Mouse (Mus musculus): ENCODE measurements around the gene Cryzl2. TPM values are rescaled to one million over a fixed set of nuclear protein-coding genes. Genes with fewer than 3 reads are reported as not detected.

Gene Cryzl2
- polyA plus RNA-seq, 1 experiment from 2014 or later, result 27.0 TPM

- H3K9ac ChIP-seq, result no peak overlapping the region
- H3K4me3 ChIP-seq, result no peak overlapping the region
- no peak overlapping the region for H3K4me2 ChIP-seq
- no peak for ATAC-seq (ENCODE audit: extremely low read depth, insufficient number of reproducible peaks, low FRiP score, low TSS enrichment)
- H3K36me3 ChIP-seq, result peaks cover 29% of the 10 kb centered on the region
- H3K9me3 ChIP-seq, result no peaks in the 10 kb centered on the region
- peaks cover 9% of the 10 kb centered on the region for H3K4me1 ChIP-seq
- no peak overlapping the region for H3K27ac ChIP-seq (replicated peaks)
- no peaks in the 10 kb centered on the region for H3K27me3 ChIP-seq (replicated peaks)
- WGBS, result 44% methylated on average over 2 of the region's 2 CpGs
These were observed 17.9 kb downstream of the Cryzl2 start for GRCm38 (mm10) chr1:157476231-157476630.

GRCm38 (mm10) chr1:157480090-157480489 is 21.7 kb downstream of the Cryzl2 start:
- Histone ChIP-seq H3K4me3 (no peak overlapping the region), H3K4me1 (peaks cover 9% of the 10 kb centered on the region), H3K27me3 (replicated peaks) (no peaks in the 10 kb centered on the region), H3K9me3 (no peaks in the 10 kb centered on the region), H3K9ac (no peak overlapping the region), H3K4me2 (no peak overlapping the region), H3K27ac (replicated peaks) (no peak overlapping the region), H3K36me3 (peaks cover 14% of the 10 kb centered on the region)
- WGBS, result 10% methylated on average over 9 of the region's 9 CpGs
- no peak for ATAC-seq (ENCODE audit: extremely low read depth, insufficient number of reproducible peaks, low FRiP score, low TSS enrichment)

- ATAC-seq (ENCODE audit: extremely low read depth, insufficient number of reproducible peaks, low FRiP score, low TSS enrichment), result no peak
These were observed 22.5 kb downstream of the Cryzl2 start for GRCm38 (mm10) chr1:157480901-157481300.

DNA sequence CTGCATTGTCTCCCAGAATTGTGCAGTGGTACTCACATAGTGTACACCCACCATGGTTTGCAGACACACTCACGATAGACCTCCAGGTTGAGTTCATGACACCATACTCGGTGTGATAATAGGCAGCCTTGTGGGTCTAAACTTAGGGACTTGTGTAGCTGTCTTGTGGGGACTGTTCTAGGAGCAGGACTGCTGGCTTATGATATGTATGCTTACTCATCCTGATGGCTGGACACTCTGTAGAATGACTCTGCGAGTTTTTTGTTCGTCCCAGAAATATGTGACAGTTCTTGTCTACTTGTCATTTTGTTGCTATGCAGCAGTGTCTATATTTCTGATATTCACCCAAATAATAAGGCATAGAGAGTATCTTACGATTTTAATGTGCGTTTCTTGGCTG is 23.3 kb downstream of the Cryzl2 start:
- Histone ChIP-seq H3K9ac (no peak overlapping the region), H3K4me2 (no peak overlapping the region), H3K36me3 (peaks cover 14% of the 10 kb centered on the region), H3K4me1 (peaks cover 9% of the 10 kb centered on the region), H3K9me3 (no peaks in the 10 kb centered on the region), H3K27me3 (replicated peaks) (no peaks in the 10 kb centered on the region), H3K27ac (replicated peaks) (no peak overlapping the region), H3K4me3 (no peak overlapping the region)
- WGBS, result 80% methylated on average over 6 of the region's 6 CpGs
- no peak; the same call in 1 of the 2 replicates for ATAC-seq (ENCODE audit: extremely low read depth, insufficient number of reproducible peaks, low FRiP score, low TSS enrichment)

More at GRCm38 (mm10) chr1:157480901-157481300, 22.5 kb downstream of the Cryzl2 start:
- 60% methylated on average over 3 of the region's 3 CpGs for WGBS
- Histone ChIP-seq H3K4me1 (peaks cover 9% of the 10 kb centered on the region), H3K36me3 (peaks cover 14% of the 10 kb centered on the region), H3K4me3 (no peak overlapping the region), H3K9me3 (no peaks in the 10 kb centered on the region), H3K27me3 (replicated peaks) (no peaks in the 10 kb centered on the region), H3K27ac (replicated peaks) (no peak overlapping the region), H3K4me2 (no peak overlapping the region), H3K9ac (0 out of 2 replicates have a peak overlapping the region, but pooled peaks have one; percentile 33)

- H3K27me3 ChIP-seq (replicated peaks), result no peaks in the 10 kb centered on the region
- no peak overlapping the region for H3K9ac ChIP-seq
- H3K4me3 ChIP-seq, result no peak overlapping the region
- H3K9me3 ChIP-seq, result no peaks in the 10 kb centered on the region
- H3K27ac ChIP-seq (replicated peaks), result no peak overlapping the region
- H3K4me2 ChIP-seq, result no peak overlapping the region
- ATAC-seq (ENCODE audit: extremely low read depth, insufficient number of reproducible peaks, low FRiP score, low TSS enrichment), result no peak
- 92% methylated on average over 4 of the region's 4 CpGs for WGBS
- peaks cover 9% of the 10 kb centered on the region for H3K4me1 ChIP-seq
- peaks cover 8% of the 10 kb centered on the region; the same call in 1 of the 2 replicates for H3K36me3 ChIP-seq
These were observed 25.8 kb downstream of the Cryzl2 start for GRCm38 (mm10) chr1:157484161-157484560.

DNA sequence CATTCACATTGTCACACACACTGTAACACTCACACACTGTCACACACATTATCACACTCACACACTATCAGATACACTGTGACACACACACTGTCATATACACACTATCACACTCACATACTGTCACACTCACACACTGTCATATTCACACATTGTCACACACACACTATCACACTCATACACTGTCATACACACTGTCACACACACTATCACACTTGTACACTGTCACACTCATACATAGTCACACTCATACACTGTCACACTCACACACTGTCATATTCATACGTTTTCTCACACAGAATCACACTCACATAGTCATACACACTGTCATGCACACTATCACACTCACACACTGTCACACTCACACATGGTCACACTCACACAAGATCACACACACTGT is 42.3 kb downstream of the Cryzl2 start:
- Histone ChIP-seq H3K36me3 (no peaks in the 10 kb centered on the region), H3K4me1 (no peaks in the 10 kb centered on the region), H3K27ac (replicated peaks) (no peak overlapping the region), H3K4me3 (no peak overlapping the region), H3K4me2 (no peak overlapping the region), H3K9ac (no peak overlapping the region), H3K9me3 (peaks cover 7% of the 10 kb centered on the region; the same call in 1 of the 2 replicates), H3K27me3 (replicated peaks) (no peaks in the 10 kb centered on the region)
- 79% methylated on average over 1 of the region's 1 CpGs for WGBS
- no peak for ATAC-seq (ENCODE audit: extremely low read depth, insufficient number of reproducible peaks, low FRiP score, low TSS enrichment)

DNA sequence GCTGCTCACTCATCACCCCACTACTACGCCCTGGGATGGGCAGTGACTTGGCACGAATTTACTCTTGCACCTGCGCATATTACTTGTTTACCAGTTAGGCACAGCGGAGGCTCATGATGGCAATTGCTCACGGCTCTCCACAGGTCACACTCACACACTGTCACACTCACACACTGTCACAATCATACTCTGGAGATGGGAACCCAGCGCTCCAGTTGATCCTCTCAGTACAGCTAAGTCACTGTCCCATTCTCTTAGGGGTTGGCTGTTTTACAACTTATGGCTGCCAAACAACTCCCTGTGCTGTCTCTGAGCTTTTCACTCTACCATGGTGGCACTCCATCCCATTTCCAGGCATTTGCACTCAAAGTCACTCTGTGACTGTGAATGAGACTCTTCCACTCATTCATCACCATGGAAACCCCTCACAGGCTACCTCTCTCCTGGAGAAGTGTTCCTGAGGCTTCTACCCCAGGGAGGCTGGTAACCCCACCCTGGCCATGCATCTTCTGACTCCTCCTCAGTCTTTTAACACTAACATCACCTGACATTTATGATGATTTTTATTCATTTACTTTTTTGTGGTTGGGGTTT is 43.1 kb downstream of the Cryzl2 start:
- no peaks in the 10 kb centered on the region for H3K4me1 ChIP-seq
- H3K4me3 ChIP-seq, result no peak overlapping the region
- no peak overlapping the region for H3K27ac ChIP-seq (replicated peaks)
- H3K4me2 ChIP-seq, result no peak overlapping the region
- WGBS, result 95% methylated on average over 6 of the region's 6 CpGs
- H3K36me3 ChIP-seq, result no peaks in the 10 kb centered on the region
- H3K9me3 ChIP-seq, result peaks cover 7% of the 10 kb centered on the region; the same call in 1 of the 2 replicates
- H3K27me3 ChIP-seq (replicated peaks), result no peaks in the 10 kb centered on the region
- no peak for ATAC-seq (ENCODE audit: extremely low read depth, insufficient number of reproducible peaks, low FRiP score, low TSS enrichment)
- H3K9ac ChIP-seq, result no peak overlapping the region

DNA sequence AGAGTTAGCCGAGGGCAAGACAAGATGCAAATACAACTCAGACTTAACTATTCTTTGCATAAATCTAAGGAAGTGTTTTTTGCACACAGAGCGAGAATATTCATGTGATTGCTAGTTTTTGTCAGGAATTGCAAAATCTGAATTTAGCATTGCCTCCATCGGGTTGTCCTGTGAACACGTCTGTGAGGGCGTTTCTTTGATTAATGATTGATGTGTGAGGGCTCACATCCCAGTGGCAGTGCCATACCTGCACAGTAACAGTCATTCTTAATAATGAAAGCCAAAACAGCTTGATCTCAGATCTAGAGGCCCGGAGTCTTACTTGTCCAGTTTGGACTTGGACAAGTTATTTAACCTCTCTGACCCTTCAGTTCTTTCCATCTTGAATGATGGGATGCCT is 44.7 kb downstream of the Cryzl2 start:
- WGBS, result 76% methylated on average over 6 of the region's 6 CpGs
- Histone ChIP-seq H3K9me3 (peaks cover 7% of the 10 kb centered on the region; the same call in 1 of the 2 replicates), H3K4me2 (no peak overlapping the region), H3K9ac (no peak overlapping the region), H3K27ac (replicated peaks) (no peak overlapping the region), H3K36me3 (no peaks in the 10 kb centered on the region), H3K4me3 (no peak overlapping the region), H3K27me3 (replicated peaks) (no peaks in the 10 kb centered on the region), H3K4me1 (no peaks in the 10 kb centered on the region)
- no peak for ATAC-seq (ENCODE audit: extremely low read depth, insufficient number of reproducible peaks, low FRiP score, low TSS enrichment)

GRCm38 (mm10) chr1:157506522-157506921 is 48.1 kb downstream of the Cryzl2 start, which contains the start of gene Sec16b:
Gene Sec16b, plus strand, starts transcription at chr1:157506728.
- Histone ChIP-seq H3K9me3 (no peaks in the 10 kb centered on the region), H3K9ac (no peak within 1 kb of the TSS), H3K36me3 (no peaks in the 10 kb centered on the region), H3K27me3 (replicated peaks) (no peaks in the 10 kb centered on the region), H3K4me3 (no peak within 1 kb of the TSS), H3K27ac (replicated peaks) (no peak within 1 kb of the TSS), H3K4me2 (peak within 1 kb of the TSS; percentile 41), H3K4me1 (peaks cover 7% of the 10 kb centered on the region)
- ATAC-seq (ENCODE audit: extremely low read depth, insufficient number of reproducible peaks, low FRiP score, low TSS enrichment), result no peak
- WGBS, result 24% methylated on average over 5 of the region's 5 CpGs

GRCm38 (mm10) chr1:157506995-157507595 is 48.7 kb downstream of the Cryzl2 start:
- Histone ChIP-seq H3K36me3 (no peaks in the 10 kb centered on the region), H3K27me3 (replicated peaks) (no peaks in the 10 kb centered on the region), H3K4me1 (peaks cover 7% of the 10 kb centered on the region), H3K9ac (no peak overlapping the region), H3K4me2 (peak overlapping the region; percentile 41), H3K4me3 (no peak overlapping the region), H3K9me3 (no peaks in the 10 kb centered on the region), H3K27ac (replicated peaks) (no peak overlapping the region)
- 58% methylated on average over 4 of the region's 4 CpGs for WGBS
- no peak for ATAC-seq (ENCODE audit: extremely low read depth, insufficient number of reproducible peaks, low FRiP score, low TSS enrichment)

GRCm38 (mm10) chr1:157507814-157508213 is 49.4 kb downstream of the Cryzl2 start:
- no peaks in the 10 kb centered on the region for H3K9me3 ChIP-seq
- H3K4me3 ChIP-seq, result no peak overlapping the region
- no peak overlapping the region for H3K27ac ChIP-seq (replicated peaks)
- no peak for ATAC-seq (ENCODE audit: extremely low read depth, insufficient number of reproducible peaks, low FRiP score, low TSS enrichment)
- H3K27me3 ChIP-seq (replicated peaks), result no peaks in the 10 kb centered on the region
- WGBS, result 31% methylated on average over 5 of the region's 5 CpGs
- no peaks in the 10 kb centered on the region for H3K36me3 ChIP-seq
- no peak overlapping the region for H3K9ac ChIP-seq
- peak overlapping the region; percentile 8; the same call in 1 of the 2 replicates for H3K4me2 ChIP-seq
- H3K4me1 ChIP-seq, result peaks cover 9% of the 10 kb centered on the region

Data from heart, embryonic 13.5 days (tissue).